Mouse (Mus musculus): Measurements from ENCODE around the gene Pid1.

DNA sequence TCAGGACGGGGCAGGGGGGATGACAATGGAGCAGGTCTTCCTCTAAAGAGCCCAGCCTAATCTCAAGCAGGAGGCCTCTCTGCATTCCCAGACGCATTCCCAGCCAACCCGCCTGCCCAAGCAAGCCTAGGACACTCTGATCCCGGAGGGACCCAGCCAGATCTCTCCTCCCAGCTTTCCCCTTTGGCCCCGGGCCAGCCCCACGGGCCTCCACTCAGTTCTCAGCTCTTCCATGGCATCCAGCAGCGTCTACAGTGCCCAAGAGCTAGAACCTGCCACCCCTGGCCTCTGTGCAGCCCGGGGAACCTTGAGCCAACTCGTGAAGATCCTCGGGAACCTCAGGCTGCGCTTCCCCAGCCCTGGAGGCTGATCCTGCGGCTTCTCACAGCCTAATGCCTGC is 40.9 kb upstream of the Pid1 start:
- TF ChIP-seq CTCF (IDR thresholded peaks at IDR 0.05; ENCODE audit: low read depth, low read length) = no peak
- TF ChIP-seq POLR2A (IDR thresholded peaks at IDR 0.05; ENCODE audit: extremely low read depth, insufficient read depth, low read length) = no peak
